Mouse (Mus musculus): ENCODE measurements around the gene Tirap. TPM values are rescaled to one million over a fixed set of nuclear protein-coding genes. Genes with fewer than 3 reads are reported as not detected.
"Not testable (repeated sequence)": the region's sequence is repeated elsewhere in the genome, so short reads cannot be mapped to it uniquely, and the experiment has no call there.

The Tirap gene
- polyA plus RNA-seq, 1 experiment, result 5.9 TPM

GRCm38 (mm10) chr9:35170071-35170470 lies 30.0 kb downstream of the Tirap start:
- H3K27ac ChIP-seq (replicated peaks; ENCODE audit: low read depth, low read length), result no peak overlapping the region
- peaks cover 1% of the 10 kb centered on the region; the same call in 1 of the 2 replicates for H3K4me1 ChIP-seq (ENCODE audit: control insufficient read depth, insufficient read depth, insufficient read length, low read length)
- H3K4me3 ChIP-seq (ENCODE audit: insufficient read depth, low read depth, low read length), result no peak overlapping the region

- no peak overlapping the region for H3K4me3 ChIP-seq (ENCODE audit: insufficient read depth, low read depth, low read length)
- 0 out of 2 replicates have a peak, but pooled peaks cover 3% of the 10 kb centered on the region for H3K4me1 ChIP-seq (ENCODE audit: control insufficient read depth, insufficient read depth, insufficient read length, low read length)
- peak overlapping the region; percentile 29; the same call in 1 of the 2 replicates for H3K27ac ChIP-seq (replicated peaks; ENCODE audit: low read depth, low read length)
Observed at GRCm38 (mm10) chr9:35166798-35167635, 33.1 kb downstream of the Tirap start.

GRCm38 (mm10) chr9:35166144-35166797 lies 33.8 kb downstream of the Tirap start:
- Histone ChIP-seq H3K27ac (replicated peaks; ENCODE audit: low read depth, low read length) (no peak overlapping the region), H3K4me3 (ENCODE audit: insufficient read depth, low read depth, low read length) (no peak overlapping the region), H3K4me1 (ENCODE audit: control insufficient read depth, insufficient read depth, insufficient read length, low read length) (0 out of 2 replicates have a peak, but pooled peaks cover 5% of the 10 kb centered on the region)

- H3K4me3 ChIP-seq (ENCODE audit: insufficient read depth, low read depth, low read length), result no peak overlapping the region
- H3K4me1 ChIP-seq (ENCODE audit: control insufficient read depth, insufficient read depth, insufficient read length, low read length), result 0 out of 2 replicates have a peak, but pooled peaks cover 5% of the 10 kb centered on the region
- no peak overlapping the region for H3K27ac ChIP-seq (replicated peaks; ENCODE audit: low read depth, low read length)
Observed at GRCm38 (mm10) chr9:35164142-35164874, 35.8 kb downstream of the Tirap start.

- peak overlapping the region; percentile 32; the same call in 1 of the 2 replicates for H3K27ac ChIP-seq (replicated peaks; ENCODE audit: low read depth, low read length)
- peak overlapping the region; percentile 34 for H3K4me3 ChIP-seq (ENCODE audit: insufficient read depth, low read depth, low read length)
- H3K4me1 ChIP-seq (ENCODE audit: control insufficient read depth, insufficient read depth, insufficient read length, low read length), result 0 out of 2 replicates have a peak, but pooled peaks cover 5% of the 10 kb centered on the region
Observed at GRCm38 (mm10) chr9:35163011-35163690, 36.9 kb downstream of the Tirap start.

GRCm38 (mm10) chr9:35161721-35162120 lies 38.4 kb downstream of the Tirap start:
- no peak overlapping the region for H3K27ac ChIP-seq (replicated peaks; ENCODE audit: low read depth, low read length)
- peaks cover 7% of the 10 kb centered on the region; the same call in 1 of the 2 replicates for H3K4me1 ChIP-seq (ENCODE audit: control insufficient read depth, insufficient read depth, insufficient read length, low read length)
- no peak overlapping the region for H3K4me3 ChIP-seq (ENCODE audit: insufficient read depth, low read depth, low read length)

- Histone ChIP-seq H3K4me3 (ENCODE audit: insufficient read depth, low read depth, low read length) (no peak overlapping the region), H3K27ac (replicated peaks; ENCODE audit: low read depth, low read length) (no peak overlapping the region), H3K4me1 (ENCODE audit: control insufficient read depth, insufficient read depth, insufficient read length, low read length) (peaks cover 9% of the 10 kb centered on the region; the same call in 1 of the 2 replicates)
Observed at GRCm38 (mm10) chr9:35160662-35161061, 39.4 kb downstream of the Tirap start.

GRCm38 (mm10) chr9:35158477-35158876 lies 41.6 kb downstream of the Tirap start:
- Histone ChIP-seq H3K4me3 (ENCODE audit: insufficient read depth, low read depth, low read length) (no peak overlapping the region), H3K4me1 (ENCODE audit: control insufficient read depth, insufficient read depth, insufficient read length, low read length) (peaks cover 9% of the 10 kb centered on the region; the same call in 1 of the 2 replicates), H3K27ac (replicated peaks; ENCODE audit: low read depth, low read length) (no peak overlapping the region)

- Histone ChIP-seq H3K4me1 (ENCODE audit: control insufficient read depth, insufficient read depth, insufficient read length, low read length) (peaks cover 6% of the 10 kb centered on the region; the same call in 1 of the 2 replicates), H3K27ac (replicated peaks; ENCODE audit: low read depth, low read length) (no peak overlapping the region), H3K4me3 (ENCODE audit: insufficient read depth, low read depth, low read length) (no peak overlapping the region)
Observed at GRCm38 (mm10) chr9:35156862-35157261, 43.2 kb downstream of the Tirap start.

GRCm38 (mm10) chr9:35156002-35156710 lies 43.9 kb downstream of the Tirap start:
- Histone ChIP-seq H3K4me1 (ENCODE audit: control insufficient read depth, insufficient read depth, insufficient read length, low read length) (peaks cover 4% of the 10 kb centered on the region; the same call in 1 of the 2 replicates), H3K4me3 (ENCODE audit: insufficient read depth, low read depth, low read length) (no peak overlapping the region), H3K27ac (replicated peaks; ENCODE audit: low read depth, low read length) (no peak overlapping the region)

- no peak overlapping the region for H3K27ac ChIP-seq (replicated peaks; ENCODE audit: low read depth, low read length)
- H3K4me1 ChIP-seq (ENCODE audit: control insufficient read depth, insufficient read depth, insufficient read length, low read length), result peaks cover 4% of the 10 kb centered on the region; the same call in 1 of the 2 replicates
- H3K4me3 ChIP-seq (ENCODE audit: insufficient read depth, low read depth, low read length), result no peak overlapping the region
Observed at GRCm38 (mm10) chr9:35152923-35153322, 47.2 kb downstream of the Tirap start.

- H3K4me1 ChIP-seq (ENCODE audit: control insufficient read depth, insufficient read depth, insufficient read length, low read length); H3K27ac ChIP-seq (replicated peaks; ENCODE audit: low read depth, low read length); H3K4me3 ChIP-seq (ENCODE audit: insufficient read depth, low read depth, low read length): not testable (repeated sequence)
Observed at GRCm38 (mm10) chr9:35148822-35149221, 51.3 kb downstream of the Tirap start.

- H3K4me3 ChIP-seq (ENCODE audit: insufficient read depth, low read depth, low read length); H3K27ac ChIP-seq (replicated peaks; ENCODE audit: low read depth, low read length); H3K4me1 ChIP-seq (ENCODE audit: control insufficient read depth, insufficient read depth, insufficient read length, low read length): not testable (repeated sequence)
Observed at GRCm38 (mm10) chr9:35147261-35147660, 52.8 kb downstream of the Tirap start.

GRCm38 (mm10) chr9:35145829-35146228 lies 54.3 kb downstream of the Tirap start:
- no peak overlapping the region for H3K27ac ChIP-seq (replicated peaks; ENCODE audit: low read depth, low read length)
- no peaks in the 10 kb centered on the region for H3K4me1 ChIP-seq (ENCODE audit: control insufficient read depth, insufficient read depth, insufficient read length, low read length)
- no peak overlapping the region for H3K4me3 ChIP-seq (ENCODE audit: insufficient read depth, low read depth, low read length)

Data from brown adipose tissue, adult 24 weeks (tissue).